Mouse (Mus musculus) liver, embryonic 16.5 days (tissue): ENCODE measurements around the gene Sox5. TPM values are rescaled to one million over a fixed set of nuclear protein-coding genes. Genes with fewer than 3 reads are reported as not detected.
A peak's percentile ranks its signal among the peaks of the same experiment; 100 is the strongest.

ENCODE experiments used
- ATAC-seq: fragments of 200-750 bp; cut with Nextera tagmentation; 2 replicates; pipeline ENCODE4 v1.8.0; 2017; ENCODE audit warnings: low read depth, mild to moderate bottlenecking, moderate number of reproducible peaks, moderate library complexity
- H3K27ac ChIP-seq: fragments of 300-500 bp; sonication (generic); 2 replicates; pipeline ENCODE4 v1.5.1; 2014; ENCODE audit warnings: mild to moderate bottlenecking, low read length
- H3K27me3 ChIP-seq: fragments of 300-500 bp; sonication (generic); 2 replicates; pipeline ENCODE4 v1.6.1; 2014; ENCODE audit warnings: low read depth, low read length, mixed read lengths; ENCODE audit not compliant: control insufficient read depth, insufficient read depth
- H3K36me3 ChIP-seq: fragments of 300-500 bp; sonication (generic); 2 replicates; pipeline ENCODE4 v1.6.1; 2014; ENCODE audit warnings: mild to moderate bottlenecking; ENCODE audit not compliant: control insufficient read depth, insufficient read depth
- H3K4me1 ChIP-seq: fragments of 300-500 bp; sonication (generic); 2 replicates; pipeline ENCODE4 v1.6.1; 2014; ENCODE audit warnings: low read depth, low read length, mixed read lengths; ENCODE audit not compliant: control insufficient read depth
- H3K4me2 ChIP-seq: fragments of 300-500 bp; sonication (generic); 2 replicates; pipeline ENCODE4 v1.6.1; 2014; ENCODE audit warnings: low read depth, low read length, mixed read lengths
- H3K4me3 ChIP-seq: fragments of 300-500 bp; sonication (generic); 2 replicates; pipeline ENCODE4 v1.5.1; 2014; ENCODE audit warnings: low read depth, mild to moderate bottlenecking, low read length
- H3K9ac ChIP-seq: fragments of 300-500 bp; sonication (generic); 2 replicates; pipeline ENCODE4 v1.6.1; 2014; ENCODE audit warnings: low read depth, low read length
- H3K9me3 ChIP-seq: fragments of 300-500 bp; sonication (generic); replicated peaks from 2 replicates; pipeline ENCODE4 v1.6.1; 2016; ENCODE audit warnings: low read length; ENCODE audit not compliant: control insufficient read depth
- WGBS: fragments of 180-500 bp; shearing (Covaris S2); extraction: QIAGEN DNeasy Blood & Tissue Kit; methylation state at CpG from one replicate; pipeline ENCODE4 v1.1.7; 2014; ENCODE audit not compliant: insufficient replicate concordance; 5-methylcytosine and 5-hydroxymethylcytosine counted together
- polyA plus RNA-seq: library from polyadenylated mRNA; unstranded; fragments of >200 nt; fragmentation: Nextera tagmentation; extraction: Ambion mirVana; gene quantifications from 2 replicates; pipeline ENCODE4 v1.2.1, GENCODE M21; 2015

The Sox5 gene
- polyA plus RNA-seq, 1 experiment from 2014 or later, result 7.5 TPM

- WGBS, result 45% methylated on average over 12 of the region's 12 CpGs
- Histone ChIP-seq H3K36me3 (no peaks in the 10 kb centered on the region), H3K9me3 (no peaks in the 10 kb centered on the region), H3K4me2 (peak overlapping the region; percentile 59; the same call in 1 of the 2 replicates), H3K27ac (peak overlapping the region; percentile 53; the same call in 1 of the 2 replicates), H3K4me3 (peak overlapping the region; percentile 66), H3K27me3 (peaks cover 22% of the 10 kb centered on the region), H3K9ac (no peak overlapping the region), H3K4me1 (no peaks in the 10 kb centered on the region; the same call in 1 of the 2 replicates)
- no peak for ATAC-seq
Measured at GRCm38 (mm10) chr6:144779945-144780607, 1.7 kb downstream of the Sox5 start.

GRCm38 (mm10) chr6:144777356-144778035 is 4.3 kb downstream of the Sox5 start:
- H3K27me3 ChIP-seq, result peaks cover 14% of the 10 kb centered on the region
- H3K36me3 ChIP-seq, result no peaks in the 10 kb centered on the region
- H3K9ac ChIP-seq, result no peak overlapping the region
- H3K27ac ChIP-seq, result no peak overlapping the region
- no peak overlapping the region for H3K4me2 ChIP-seq
- no peak overlapping the region for H3K4me3 ChIP-seq
- H3K4me1 ChIP-seq, result no peaks in the 10 kb centered on the region
- no peaks in the 10 kb centered on the region for H3K9me3 ChIP-seq
- WGBS, result 73% methylated on average over 7 of the region's 7 CpGs
- ATAC-seq, result no peak

GRCm38 (mm10) chr6:144773736-144774135 is 8.0 kb downstream of the Sox5 start:
- Histone ChIP-seq H3K4me3 (no peak overlapping the region), H3K27ac (no peak overlapping the region), H3K4me2 (no peak overlapping the region), H3K9me3 (no peaks in the 10 kb centered on the region), H3K27me3 (no peaks in the 10 kb centered on the region), H3K36me3 (no peaks in the 10 kb centered on the region), H3K9ac (no peak overlapping the region), H3K4me1 (no peaks in the 10 kb centered on the region; the same call in 1 of the 2 replicates)
- ATAC-seq, result no peak
- 76% methylated on average over 6 of the region's 6 CpGs for WGBS

- Histone ChIP-seq H3K4me1 (no peaks in the 10 kb centered on the region; the same call in 1 of the 2 replicates), H3K9ac (no peak overlapping the region), H3K4me3 (no peak overlapping the region), H3K27ac (no peak overlapping the region), H3K4me2 (no peak overlapping the region), H3K27me3 (no peaks in the 10 kb centered on the region), H3K9me3 (no peaks in the 10 kb centered on the region), H3K36me3 (no peaks in the 10 kb centered on the region)
- WGBS, result 40% methylated on average over 2 of the region's 2 CpGs
- no peak for ATAC-seq
Measured at GRCm38 (mm10) chr6:144772985-144773384, 8.8 kb downstream of the Sox5 start.

GRCm38 (mm10) chr6:144772175-144772918 is 9.4 kb downstream of the Sox5 start:
- Histone ChIP-seq H3K4me3 (no peak overlapping the region), H3K9me3 (no peaks in the 10 kb centered on the region), H3K4me1 (no peaks in the 10 kb centered on the region; the same call in 1 of the 2 replicates), H3K27ac (no peak overlapping the region), H3K9ac (no peak overlapping the region), H3K4me2 (no peak overlapping the region), H3K27me3 (no peaks in the 10 kb centered on the region), H3K36me3 (no peaks in the 10 kb centered on the region)
- 43% methylated on average over 15 of the region's 15 CpGs for whole genome bisulfite sequencing
- ATAC-seq, result peak; percentile 62

- Histone ChIP-seq H3K4me3 (no peak overlapping the region), H3K4me2 (no peak overlapping the region), H3K9me3 (no peaks in the 10 kb centered on the region), H3K27ac (no peak overlapping the region), H3K36me3 (no peaks in the 10 kb centered on the region), H3K4me1 (no peaks in the 10 kb centered on the region; the same call in 1 of the 2 replicates), H3K9ac (no peak overlapping the region), H3K27me3 (no peaks in the 10 kb centered on the region)
- no peak for ATAC-seq
- 26% methylated on average over 2 of the region's 2 CpGs for WGBS
Measured at GRCm38 (mm10) chr6:144769060-144769459, 12.7 kb downstream of the Sox5 start.

- no peak overlapping the region for H3K4me2 ChIP-seq
- H3K27me3 ChIP-seq, result no peaks in the 10 kb centered on the region
- no peak overlapping the region for H3K9ac ChIP-seq
- H3K4me1 ChIP-seq, result no peaks in the 10 kb centered on the region
- H3K4me3 ChIP-seq, result no peak overlapping the region
- H3K9me3 ChIP-seq, result no peaks in the 10 kb centered on the region
- no peak for ATAC-seq
- no peaks in the 10 kb centered on the region for H3K36me3 ChIP-seq
- WGBS, result 65% methylated on average over 12 of the region's 12 CpGs
- H3K27ac ChIP-seq, result no peak overlapping the region
Measured at GRCm38 (mm10) chr6:144761902-144762301, 19.9 kb downstream of the Sox5 start.

- peak; percentile 72 for ATAC-seq
- H3K4me2 ChIP-seq, result no peak overlapping the region
- no peak overlapping the region for H3K4me3 ChIP-seq
Measured at GRCm38 (mm10) chr6:144759193-144759592, 22.6 kb downstream of the Sox5 start.

More at GRCm38 (mm10) chr6:144759193-144759592, 22.6 kb downstream of the Sox5 start:
- Histone ChIP-seq H3K27me3 (no peaks in the 10 kb centered on the region), H3K4me1 (no peaks in the 10 kb centered on the region; the same call in 1 of the 2 replicates), H3K9me3 (no peaks in the 10 kb centered on the region), H3K9ac (no peak overlapping the region), H3K27ac (peak overlapping the region; percentile 52), H3K36me3 (no peaks in the 10 kb centered on the region)
- 42% methylated on average over 8 of the region's 8 CpGs for WGBS
